Mouse (Mus musculus): ENCODE results near the gene Prx.

Gene Prx

DNA sequence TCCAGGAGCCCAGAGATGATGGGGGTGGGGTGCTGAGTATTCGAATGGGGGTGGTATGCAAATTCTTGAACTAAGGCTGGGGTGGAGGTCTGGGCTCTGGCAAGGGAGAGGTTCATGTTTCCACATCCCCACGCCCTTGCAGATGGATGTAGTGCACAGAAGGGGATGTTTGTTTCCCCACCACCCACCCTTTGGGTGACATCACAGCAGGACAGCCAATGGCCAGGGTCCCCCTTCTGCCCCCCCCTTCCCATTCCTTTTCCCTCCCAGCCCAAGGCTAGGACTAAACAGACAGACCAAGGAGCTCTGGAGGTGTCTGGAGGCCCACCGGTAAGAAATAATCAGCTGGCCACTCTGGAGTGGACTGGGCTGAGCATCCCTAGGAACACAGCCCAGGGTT, at the start of gene Prx:
Gene Prx, plus strand, starts transcription at position 289 of the 400 bp plus-strand sequence.
- no peak for DNase-seq

DNA sequence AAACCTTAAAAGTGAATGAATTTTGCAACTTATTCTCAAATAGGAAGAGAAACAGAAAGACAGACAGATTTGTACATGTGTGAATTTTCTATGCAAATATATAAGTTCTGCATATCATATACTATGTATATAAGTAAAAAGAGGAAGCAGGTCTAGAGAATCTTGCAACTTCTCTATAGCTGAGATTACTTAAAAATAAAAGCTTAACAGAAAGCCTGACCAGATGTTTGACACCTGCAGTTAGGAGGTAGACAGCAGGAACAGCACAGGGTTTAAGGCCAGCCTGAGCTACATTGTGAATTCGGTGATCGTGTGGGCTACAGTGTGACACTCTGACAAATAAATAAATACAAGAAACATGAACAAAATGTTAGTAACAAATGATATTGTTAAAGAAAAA, 47.8 kb upstream of the Prx start:
- DNase-seq: no peak

- DNase-seq: no peak
Observed at GRCm38 (mm10) chr7:27452206-27452770, 46.8 kb upstream of the Prx start.

DNA sequence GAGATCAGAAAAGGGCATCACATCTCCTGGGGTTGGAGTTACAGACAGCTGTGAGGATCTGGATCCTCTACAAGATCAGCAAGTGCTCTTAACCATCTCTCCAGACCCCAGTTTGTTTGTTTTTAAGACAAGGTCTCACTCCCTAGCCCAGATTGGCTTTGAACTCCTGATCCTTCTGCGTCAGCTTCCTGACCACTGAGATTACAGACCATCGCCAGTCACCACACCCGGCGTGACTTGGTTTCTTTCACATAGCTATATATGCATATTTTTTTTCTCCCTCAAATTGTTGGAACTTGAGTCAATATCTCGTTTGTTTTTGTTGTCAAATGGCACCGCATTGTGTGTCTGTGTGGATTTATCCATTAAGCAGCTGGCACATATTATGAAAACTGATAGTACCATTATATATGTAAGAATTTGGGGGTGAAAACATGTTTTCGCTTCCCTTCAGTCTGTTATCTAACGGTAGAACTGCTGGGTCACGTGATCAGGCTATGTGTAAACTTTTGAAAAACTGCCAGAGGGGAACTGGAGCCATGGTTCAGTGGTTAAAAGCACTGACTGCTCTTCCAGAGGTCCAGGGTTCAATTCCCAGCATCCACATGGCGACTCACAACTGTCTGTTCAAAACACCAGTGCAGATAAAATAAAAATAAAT, 44.5 kb upstream of the Prx start:
- DNase-seq: no peak

- DNase-seq: no peak
Observed at GRCm38 (mm10) chr7:27455273-27455672, 43.9 kb upstream of the Prx start.

DNA sequence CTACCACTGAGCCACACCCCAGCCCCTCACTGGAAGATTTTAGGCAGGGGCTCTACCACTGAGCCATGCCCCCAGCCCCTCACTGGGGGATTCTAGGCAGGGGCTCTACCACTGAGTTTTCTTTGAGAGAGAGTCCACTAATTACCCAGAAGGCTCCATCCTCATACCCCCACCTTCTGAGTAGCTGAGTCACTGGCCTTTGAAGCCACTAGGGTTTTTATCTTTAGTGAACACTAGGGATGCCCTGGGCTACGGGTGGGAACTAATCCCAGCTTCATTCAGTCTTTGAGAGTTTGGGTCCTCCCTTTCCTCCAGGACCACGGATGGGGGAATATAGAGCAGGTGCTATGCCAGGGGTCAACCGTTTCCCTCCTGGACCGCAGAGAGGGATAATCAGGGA, 40.5 kb upstream of the Prx start:
- no peak for DNase-seq

DNA sequence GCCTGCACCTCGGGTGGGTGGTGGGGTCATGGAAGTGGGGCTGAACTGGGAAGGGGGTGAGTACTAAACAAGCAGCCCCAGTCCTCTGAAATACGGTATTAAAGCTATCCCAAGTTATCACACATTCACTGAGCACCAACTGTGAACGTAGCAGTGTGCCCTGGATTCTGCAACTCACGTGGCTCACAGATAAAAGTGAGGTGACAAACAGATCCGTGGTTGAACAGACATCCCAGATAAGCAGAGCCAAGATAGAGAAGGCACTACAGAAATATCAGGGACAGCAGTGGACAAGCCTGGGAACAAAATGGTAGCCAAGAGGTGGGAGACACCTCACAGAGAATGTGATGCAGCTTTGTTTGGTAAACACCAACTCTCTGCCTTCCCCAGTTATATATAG, 39.5 kb upstream of the Prx start:
- no peak for DNase-seq

DNA sequence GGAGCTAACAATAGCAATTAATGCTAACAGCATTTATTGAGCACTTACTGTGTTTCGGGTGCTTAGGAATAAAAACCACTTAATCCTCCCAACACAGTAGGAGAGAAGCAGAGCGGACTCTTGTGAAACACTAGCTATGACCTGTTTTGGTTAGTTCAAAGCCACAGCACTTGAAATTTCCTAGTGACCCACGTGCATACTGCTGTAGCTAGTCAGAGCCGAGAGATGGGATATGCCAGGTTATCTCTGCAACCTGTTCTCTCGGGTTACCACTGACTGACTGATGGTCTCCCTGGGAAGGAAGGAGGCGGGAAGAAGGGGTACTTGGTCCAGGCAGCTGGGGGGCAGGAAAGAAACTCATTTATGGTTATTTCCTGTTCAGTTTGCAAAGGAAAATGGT, 38.6 kb upstream of the Prx start:
- no peak for DNase-seq

DNA sequence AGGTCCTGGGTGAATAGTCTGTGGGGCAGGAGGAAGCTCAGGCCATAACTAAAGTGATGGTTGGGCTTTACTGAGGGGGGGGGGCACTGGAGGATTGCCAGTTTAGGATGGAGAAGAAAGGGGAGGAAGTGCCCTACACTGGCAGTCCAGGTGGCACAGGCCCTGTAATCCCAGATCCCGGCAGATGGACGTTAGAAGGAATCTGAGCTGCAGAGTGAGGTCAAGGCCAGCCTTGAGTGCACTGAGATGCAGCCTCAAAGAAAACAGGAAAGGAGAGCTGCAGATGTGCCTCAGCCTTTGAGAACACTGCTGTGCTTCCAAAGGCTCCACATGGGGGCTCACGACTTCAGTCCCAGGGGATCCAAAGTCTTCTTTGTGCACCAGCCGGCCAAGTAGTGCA, 31.5 kb upstream of the Prx start:
- no peak for DNase-seq

DNA sequence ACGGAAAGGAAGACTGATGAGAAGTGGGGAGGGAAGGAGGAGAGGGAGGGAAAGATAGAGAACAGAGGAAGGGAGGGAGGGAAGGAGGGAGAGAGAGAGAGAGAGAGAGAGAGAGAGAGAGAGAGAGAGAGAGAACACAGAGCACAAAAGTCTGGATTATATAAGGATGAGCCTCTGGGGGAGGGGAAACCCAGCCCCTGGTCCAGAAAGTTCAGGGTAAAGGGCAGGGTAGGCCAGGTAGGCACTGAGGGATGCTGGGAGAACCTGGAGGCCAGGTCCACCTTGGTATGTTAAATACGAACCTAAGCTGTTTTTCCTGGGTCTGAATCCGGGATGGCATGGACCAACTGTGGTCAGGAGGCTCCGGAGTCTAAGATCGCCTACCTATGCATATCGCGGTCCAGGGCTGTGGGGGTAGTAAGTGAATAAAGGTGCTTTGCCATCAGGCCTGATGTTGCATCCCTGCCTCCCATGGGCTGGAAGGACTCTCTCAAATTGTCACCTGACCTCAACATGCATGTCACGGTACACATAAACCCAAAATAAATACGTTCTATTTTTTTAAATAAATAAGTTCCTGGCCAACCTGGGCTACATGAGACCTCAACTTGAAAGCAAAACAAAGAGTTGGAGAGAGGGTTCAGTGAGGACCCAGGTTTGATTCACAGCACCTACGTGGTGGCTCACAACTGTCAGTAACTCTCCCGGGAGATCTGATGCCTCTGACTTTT, 27.6 kb upstream of the Prx start:
- no peak for DNase-seq

GRCm38 (mm10) chr7:27472596-27472995, 26.5 kb upstream of the Prx start:
- DNase-seq: no peak

- peak; percentile 99 for DNase-seq
Observed at GRCm38 (mm10) chr7:27473156-27473834, 25.8 kb upstream of the Prx start, which contains the start of gene Sertad3. Sertad3 (plus strand) TSS chr7:27473768.

- no peak for DNase-seq
Observed at GRCm38 (mm10) chr7:27473835-27474489, 25.2 kb upstream of the Prx start.

DNA sequence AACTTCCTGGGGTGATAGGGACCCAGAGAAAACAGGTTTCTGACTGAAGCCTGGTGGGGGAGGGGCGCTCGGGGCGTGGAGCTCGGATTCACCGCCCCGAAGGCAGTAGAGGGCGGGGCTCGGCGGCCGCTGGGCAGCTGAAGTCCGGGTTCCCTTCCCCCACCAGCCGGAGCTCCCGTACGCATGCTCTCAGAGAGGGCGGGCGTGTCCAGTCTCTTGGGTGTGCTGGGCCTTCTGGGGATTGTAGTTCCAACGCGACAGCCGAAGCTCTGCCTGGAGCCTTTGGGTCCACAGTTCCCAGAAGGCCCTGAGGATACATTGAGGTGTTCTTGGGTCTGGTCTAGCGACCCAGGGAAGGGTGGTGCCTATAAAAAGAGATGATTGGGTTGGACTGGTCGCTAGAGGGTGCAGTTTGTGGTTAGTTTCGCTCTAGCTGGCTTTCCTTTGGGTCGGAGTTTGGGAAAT, 24.6 kb upstream of the Prx start:
- peak; percentile 94 for DNase-seq

DNA sequence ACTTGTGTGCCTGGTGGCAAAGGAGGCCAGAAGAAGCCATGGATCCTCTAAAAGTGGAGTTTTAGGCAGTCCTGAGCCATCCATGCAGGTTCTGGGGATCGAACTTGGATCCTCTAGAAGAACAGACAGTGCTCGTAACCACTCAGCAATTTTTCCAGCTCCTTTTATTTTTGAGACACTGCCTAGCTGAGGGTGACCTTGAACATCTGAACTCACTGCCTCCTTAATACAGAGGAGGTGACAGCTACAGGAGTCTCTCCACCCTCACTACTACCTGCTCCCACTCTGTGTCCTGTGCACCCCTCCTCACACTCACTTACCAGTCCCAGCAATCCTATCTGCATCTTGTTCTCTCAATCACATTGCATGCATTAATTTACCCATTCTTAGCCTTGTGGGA, 23.5 kb upstream of the Prx start:
- no peak for DNase-seq

DNA sequence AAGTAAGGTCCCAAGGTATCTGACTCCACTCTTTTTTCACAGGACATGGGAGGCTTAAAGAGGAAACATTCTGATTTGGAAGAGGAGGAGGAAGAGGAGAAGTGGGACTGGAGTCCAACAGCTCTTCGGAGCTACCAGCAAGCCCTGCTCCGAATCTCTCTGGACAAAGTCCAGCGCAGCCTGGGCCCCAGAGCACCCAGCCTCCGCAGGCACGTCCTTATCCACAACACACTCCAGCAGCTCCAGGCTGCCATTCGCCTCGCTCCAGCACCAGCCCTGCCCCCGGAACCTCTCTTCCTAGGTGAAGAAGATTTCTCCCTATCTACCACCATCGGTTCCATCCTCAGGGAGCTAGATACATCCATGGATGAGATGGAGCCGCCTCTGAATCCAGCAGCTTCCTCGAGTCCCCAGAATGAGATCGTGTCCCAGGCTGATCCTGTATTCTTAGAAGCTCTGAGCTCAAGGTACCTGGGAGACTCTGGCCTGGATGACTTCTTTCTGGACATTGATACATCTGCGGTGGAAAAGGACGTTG, 23.0 kb upstream of the Prx start:
- no peak for DNase-seq

GRCm38 (mm10) chr7:27478561-27478960, 20.6 kb upstream of the Prx start:
- DNase-seq: no peak

DNA sequence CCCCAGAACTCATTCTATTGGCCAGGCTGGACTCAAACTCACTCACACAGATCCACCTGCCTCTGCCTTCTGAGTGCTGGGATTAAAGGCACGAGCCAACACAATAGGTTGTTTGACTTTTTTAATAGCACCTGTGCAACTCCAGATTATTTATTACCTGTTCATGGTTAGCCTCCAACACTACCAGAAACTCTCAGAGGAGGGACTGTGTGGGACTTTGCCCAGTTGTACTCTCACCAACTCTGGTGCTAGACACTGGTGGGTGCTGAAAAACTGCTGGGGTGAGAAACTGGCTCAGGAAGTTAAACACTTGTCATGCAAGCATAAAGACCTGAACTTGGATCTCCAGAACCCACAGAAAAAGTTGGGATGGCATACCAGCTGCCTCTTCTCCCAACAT, 19.4 kb upstream of the Prx start:
- DNase-seq: no peak

- no peak for DNase-seq
Observed at GRCm38 (mm10) chr7:27480506-27480905, 18.6 kb upstream of the Prx start.

- no peak for DNase-seq
Observed at GRCm38 (mm10) chr7:27480927-27481626, 18.0 kb upstream of the Prx start.

DNA sequence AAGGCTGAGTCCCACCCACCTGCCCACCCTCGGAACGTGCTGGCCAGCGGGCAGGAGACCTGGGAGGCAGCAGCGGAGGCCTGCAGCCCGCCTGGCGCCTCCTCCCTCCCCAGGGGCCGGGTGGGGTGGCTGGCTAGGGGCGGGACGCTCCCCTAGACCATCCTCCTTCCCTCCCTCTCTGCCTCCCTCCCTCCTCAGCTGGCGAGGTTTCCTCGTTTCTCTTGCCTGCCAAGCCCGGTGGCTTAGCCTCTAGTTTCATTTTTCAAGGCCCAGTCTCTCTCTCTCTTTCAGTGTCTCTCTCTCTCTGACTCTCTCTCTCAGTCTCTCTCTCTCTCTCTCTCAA, 17.5 kb upstream of the Prx start:
- peak; percentile 78 for DNase-seq

DNA sequence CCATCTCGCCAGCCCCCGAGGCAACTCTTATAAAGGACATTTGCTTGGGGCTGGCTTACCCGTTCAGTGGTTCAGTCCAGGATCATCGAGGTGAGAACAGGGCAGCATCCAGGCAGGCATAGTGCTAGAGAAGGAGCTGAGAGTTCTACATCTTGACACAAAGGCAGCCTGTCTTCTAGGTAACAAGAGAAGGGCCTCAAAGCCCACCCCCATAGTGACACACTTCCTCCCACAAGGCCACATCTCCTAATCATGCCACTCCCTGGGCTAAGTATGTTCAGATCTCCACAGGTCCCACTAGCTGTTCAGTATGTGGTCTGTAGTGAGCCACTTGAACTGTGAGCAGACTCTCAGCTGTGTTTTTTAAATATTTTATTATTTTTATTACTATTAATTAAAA, 15.3 kb upstream of the Prx start:
- no peak for DNase-seq
